Mouse (Mus musculus): ENCODE results near the gene Agrp.

- 0 out of 2 replicates have a peak, but pooled peaks have one; percentile 27 for TF ChIP-seq ZNF384 (IDR thresholded peaks at IDR 0.05; ENCODE audit: low read depth, low read length)
- no peak for TF ChIP-seq CTCF (IDR thresholded peaks at IDR 0.05 in 2 of 3, conservative IDR thresholded peaks at IDR 0.05 in 1 of 3; ENCODE audit: control insufficient read depth in 1 of 3, insufficient read depth in 1 of 3, low read depth in 2 of 3, low read length in 3 of 3, poor library complexity in 1 of 3, severe bottlenecking in 1 of 3)
- no peak for TF ChIP-seq POLR2A (IDR thresholded peaks at IDR 0.05; ENCODE audit: control insufficient read depth in 1 of 2, insufficient read depth in 1 of 2, low read depth in 1 of 2, low read length in 2 of 2, poor library complexity in 1 of 2)
- no peak for TF ChIP-seq TBP (IDR thresholded peaks at IDR 0.05; ENCODE audit: low read depth, low read length)
Observed at GRCm38 (mm10) chr8:105648929-105649328, 11.7 kb upstream of the Agrp start.

Data from MEL (cell line).